Comparison of ENCODE assay signal across 9 mouse cellular contexts in the genomic region with DNA sequence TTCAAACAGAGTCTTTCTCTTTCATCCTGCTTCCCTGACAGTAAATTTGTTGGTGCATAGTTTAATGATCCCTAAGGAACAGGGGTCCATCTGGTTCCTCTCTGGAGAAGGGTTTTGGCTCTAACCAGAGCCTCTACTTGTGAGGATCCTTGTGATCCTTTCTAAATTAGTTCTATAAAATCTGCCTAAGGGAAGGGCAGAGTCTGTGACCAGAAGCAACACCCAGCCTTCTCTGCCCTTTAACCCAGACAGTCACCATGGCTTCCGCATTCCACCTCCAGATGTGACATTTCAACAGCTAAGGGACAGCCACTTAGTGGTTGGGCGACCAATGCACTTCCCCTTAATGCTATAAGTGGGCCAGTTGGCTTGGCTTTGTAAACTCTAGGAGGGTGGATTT. TPM values are rescaled to one million over a fixed set of nuclear protein-coding genes. Genes with fewer than 3 reads are reported as not detected.
DNase-seq lines count a peak whose midpoint lies in the region; ATAC-seq lines count a peak whose summit lies in the region.
"Had no signal": no experiment of that assay in that cellular context is flagged by ENCODE, and none has a peak within 500 bp of the region (broad histone marks: within the 10 kb centered on the region; RNA-seq: fewer than 3 reads in every experiment).

No protein-coding gene starts in this region.

- WGBS in liver, embryonic 12.5 days (ENCODE audit: insufficient replicate concordance) = 37% methylated on average over 2 of the region's 2 CpGs
- WGBS in liver, embryonic 16.5 days (ENCODE audit: insufficient replicate concordance) = 20% methylated on average over 2 of the region's 2 CpGs
- 56% methylated on average over 2 of the region's 2 CpGs for WGBS in stomach, embryonic 16.5 days

- no peak overlapping the region for H3K9ac ChIP-seq in liver, embryonic 12.5 days
- no peak overlapping the region for H3K9ac ChIP-seq in liver, embryonic 16.5 days (ENCODE audit: low read depth, low read length)
- no peak overlapping the region for H3K9ac ChIP-seq in stomach, embryonic 16.5 days (ENCODE audit: low read length)
- H3K9ac ChIP-seq: forebrain, embryonic 12.5 days had no signal

- no peaks in the 10 kb centered on the region for H3K27me3 ChIP-seq in liver, embryonic 12.5 days (replicated peaks)
- H3K27me3 ChIP-seq in liver, embryonic 16.5 days (ENCODE audit: control insufficient read depth, insufficient read depth, low read depth, low read length) = no peaks in the 10 kb centered on the region
- H3K27me3 ChIP-seq in stomach, embryonic 16.5 days (ENCODE audit: control insufficient read depth, insufficient read depth, low read length) = no peaks in the 10 kb centered on the region
- H3K27me3 ChIP-seq: forebrain, embryonic 12.5 days had no signal

- H3K36me3 ChIP-seq in liver, embryonic 12.5 days = no peaks in the 10 kb centered on the region
- no peaks in the 10 kb centered on the region for H3K36me3 ChIP-seq in liver, embryonic 16.5 days (ENCODE audit: control insufficient read depth, insufficient read depth)
- no peaks in the 10 kb centered on the region for H3K36me3 ChIP-seq in stomach, embryonic 16.5 days (ENCODE audit: control insufficient read depth, insufficient read depth, low read length)
- H3K36me3 ChIP-seq: forebrain, embryonic 12.5 days had no signal

- H3K27ac ChIP-seq in liver, embryonic 12.5 days = no peak overlapping the region
- H3K27ac ChIP-seq in liver, embryonic 16.5 days (ENCODE audit: low read length) = peak overlapping the region; percentile 6
- peak overlapping the region; percentile 60; the same call in 1 of the 2 replicates for H3K27ac ChIP-seq in stomach, embryonic 16.5 days (ENCODE audit: low read length)
- H3K27ac ChIP-seq: forebrain, embryonic 12.5 days had no signal

- no peak overlapping the region for H3K4me3 ChIP-seq in liver, embryonic 12.5 days
- H3K4me3 ChIP-seq in liver, embryonic 16.5 days (ENCODE audit: low read depth, low read length) = no peak overlapping the region
- H3K4me3 ChIP-seq in stomach, embryonic 16.5 days (replicated peaks; ENCODE audit: low read length) = no peak overlapping the region
- H3K4me3 ChIP-seq: forebrain, embryonic 12.5 days had no signal

- no peak overlapping the region for H3K4me2 ChIP-seq in liver, embryonic 12.5 days
- no peak overlapping the region for H3K4me2 ChIP-seq in liver, embryonic 16.5 days (ENCODE audit: low read depth, low read length)
- no peak overlapping the region for H3K4me2 ChIP-seq in stomach, embryonic 16.5 days (ENCODE audit: low read depth, low read length)
- H3K4me2 ChIP-seq: forebrain, embryonic 12.5 days had no signal

- no peak for ATAC-seq in liver, embryonic 12.5 days
- no peak for ATAC-seq in liver, embryonic 16.5 days (ENCODE audit: low read depth)
- ATAC-seq in stomach, embryonic 16.5 days (ENCODE audit: insufficient read depth, low FRiP score) = no peak

- H3K4me1 ChIP-seq in liver, embryonic 12.5 days = no peaks in the 10 kb centered on the region
- no peaks in the 10 kb centered on the region; the same call in 1 of the 2 replicates for H3K4me1 ChIP-seq in liver, embryonic 16.5 days (ENCODE audit: control insufficient read depth, low read depth, low read length)
- H3K4me1 ChIP-seq in stomach, embryonic 16.5 days (ENCODE audit: control insufficient read depth, insufficient read depth, low read length) = no peaks in the 10 kb centered on the region; the same call in 1 of the 2 replicates
- H3K4me1 ChIP-seq: forebrain, embryonic 12.5 days had no signal

- peak; percentile 20 for DNase-seq in liver
- DNase-seq in heart, postnatal 25 days (ENCODE audit: low spot score) = peak; percentile 35
- no peak for DNase-seq in right cerebral cortex, postnatal 36 days (ENCODE audit: low spot score in 2 of 2)
- DNase-seq in ovary, postnatal 14 days (ENCODE audit: low spot score) = no peak
- DNase-seq in layer of hippocampus, adult 8-10 months (ENCODE audit: low spot score in 2 of 2) = no peak

- H3K9me3 ChIP-seq in liver, embryonic 12.5 days (replicated peaks) = no peaks in the 10 kb centered on the region
- no peaks in the 10 kb centered on the region for H3K9me3 ChIP-seq in liver, embryonic 16.5 days (replicated peaks; ENCODE audit: control insufficient read depth, low read length)
- no peaks in the 10 kb centered on the region for H3K9me3 ChIP-seq in stomach, embryonic 16.5 days (replicated peaks; ENCODE audit: control insufficient read depth, low read length)
- H3K9me3 ChIP-seq: forebrain, embryonic 12.5 days had no signal

- intact Hi-C loops in heart, postnatal 25 days (cut with DNase I) = no loop called here

RNA-seq across cellular contexts. Expression of a gene that starts 20.1 kb away (rescaled TPM):
- 2.5 and 2.8 TPM in 2 replicates for polyA plus RNA-seq in liver, embryonic 12.5 days (2016; fragmentation: Nextera tagmentation; extraction: Ambion mirVana)
- total RNA-seq in heart, postnatal 25 days (2021) = 10 to 100 TPM; 23.3 to 28.2 TPM
- 4.3 and 6.0 TPM in 2 replicates for polyA plus RNA-seq in liver, embryonic 16.5 days (2015; fragmentation: Nextera tagmentation; extraction: Ambion mirVana)
- polyA plus RNA-seq in stomach, embryonic 16.5 days (2015; fragmentation: Nextera tagmentation; extraction: Ambion mirVana) = 25.0 and 28.3 TPM in 2 replicates
- total RNA-seq in layer of hippocampus, adult 8-10 months (2022) = 10 to 100 TPM; 12.6 to 17.8 (median 14.1) TPM

Comparison
In these comparisons a context has a peak if more than half of its experiments do, and no peak if none do; other contexts are left out.
1. DNase-seq: peak in liver (single experiment) and heart, postnatal 25 days (single experiment); none in right cerebral cortex, postnatal 36 days (0 of 2), ovary, postnatal 14 days (single experiment) and layer of hippocampus, adult 8-10 months (0 of 2).